Mouse (Mus musculus) forebrain, postnatal 0 days (tissue): Measurements from ENCODE around the gene Ldhc. TPM values are rescaled to one million over a fixed set of nuclear protein-coding genes. Genes with fewer than 3 reads are reported as not detected.

Source experiments
- ATAC-seq: fragments of 200-750 bp; cut with Nextera tagmentation; 2 replicates; pipeline ENCODE4 v1.8.0; 2017; ENCODE audit warnings: mild to moderate bottlenecking, moderate library complexity
- DNase-seq: peaks from one replicate; pipeline ENCODE4 v3.0.0-alpha.2; 2015
- H3K27ac ChIP-seq: fragments of 300-500 bp; sonication (generic); 2 replicates; pipeline ENCODE4 v1.5.1; 2014; ENCODE audit warnings: low read depth, mild to moderate bottlenecking, antibody characterized with exemption, low read length, moderate library complexity, mixed read lengths
- H3K27me3 ChIP-seq: fragments of 300-500 bp; sonication (generic); 2 replicates; pipeline ENCODE4 v1.6.1; 2014; ENCODE audit warnings: mild to moderate bottlenecking, low read length, mixed read lengths; ENCODE audit not compliant: insufficient read depth
- H3K36me3 ChIP-seq: fragments of 300-500 bp; sonication (generic); 2 replicates; pipeline ENCODE4 v1.6.1; 2014; ENCODE audit warnings: mild to moderate bottlenecking, moderate library complexity; ENCODE audit not compliant: insufficient read depth
- H3K4me1 ChIP-seq: fragments of 300-500 bp; sonication (generic); 2 replicates; pipeline ENCODE4 v1.6.1; 2014; ENCODE audit warnings: antibody characterized with exemption; ENCODE audit not compliant: insufficient read depth
- H3K4me2 ChIP-seq: fragments of 300-500 bp; sonication (generic); 2 replicates; pipeline ENCODE4 v1.6.1; 2014; ENCODE audit warnings: low read depth, mild to moderate bottlenecking, moderate library complexity
- H3K4me3 ChIP-seq: fragments of 300-500 bp; sonication (generic); 2 replicates; pipeline ENCODE4 v1.5.1; 2014; ENCODE audit warnings: low read depth, low read length, mixed read lengths
- H3K9ac ChIP-seq: fragments of 300-500 bp; sonication (generic); 2 replicates; pipeline ENCODE4 v1.6.1; 2014; ENCODE audit warnings: mild to moderate bottlenecking
- H3K9me3 ChIP-seq: fragments of 300-500 bp; sonication (generic); 2 replicates; pipeline ENCODE4 v1.6.1; 2016; ENCODE audit warnings: low read length
- CTCF ChIP-seq: sonication (generic); IDR thresholded peaks from 2 replicates; pipeline ENCODE4 v1.5.1; 2016; ENCODE audit warnings: antibody characterized with exemption, control low read depth, low read depth
- WGBS: fragments of 180-500 bp; shearing (Covaris S2); extraction: QIAGEN DNeasy Blood & Tissue Kit; methylation state at CpG from one replicate; pipeline ENCODE4 v1.1.7; 2014; 5-methylcytosine and 5-hydroxymethylcytosine counted together
- polyA plus RNA-seq: library from polyadenylated mRNA; unstranded; fragments of >200 nt; fragmentation: Nextera tagmentation; extraction: Ambion mirVana; gene quantifications from 2 replicates; pipeline ENCODE4 v1.2.1, GENCODE M21; 2015
- total RNA-seq: library from RNA; depleted of rRNA; stranded (reverse); fragments of >200 nt; gene quantifications from 2 replicates; pipeline ENCODE4 v1.2.3, GENCODE M21; 2014

Ldhc gene
- total and polyA plus RNA-seq, 2 experiments from 2014 or later = not detected

DNA sequence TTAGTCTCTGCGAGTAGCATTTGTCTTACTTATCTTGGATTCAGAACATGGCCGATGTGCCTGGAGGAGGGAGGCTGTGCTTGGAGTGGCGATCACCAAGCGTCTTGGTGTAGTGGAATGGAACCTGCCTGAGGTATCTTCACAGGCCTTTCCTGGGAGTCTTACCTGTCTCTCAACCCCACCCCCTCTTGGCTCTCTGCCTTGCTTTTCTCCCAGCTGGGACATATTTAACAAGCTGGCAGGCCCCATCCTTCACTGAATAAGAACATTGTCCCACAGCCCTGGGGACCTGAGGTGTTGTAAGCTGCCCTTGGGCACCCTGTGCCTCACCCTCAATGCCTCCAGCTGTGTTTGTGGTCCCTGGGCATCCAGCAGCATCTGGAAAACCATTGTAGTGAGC, 17.4 kb upstream of the Ldhc start:
- no peak for TF ChIP-seq CTCF
- Histone ChIP-seq H3K4me2 (no peak overlapping the region), H3K27ac (no peak overlapping the region)

GRCm38 (mm10) chr7:46845211-46845977, 15.6 kb upstream of the Ldhc start:
- no peak for TF ChIP-seq CTCF
- peaks cover 16% of the 10 kb centered on the region for H3K36me3 ChIP-seq
- peak overlapping the region; percentile 83 for H3K27ac ChIP-seq
- H3K9ac ChIP-seq = peak overlapping the region; percentile 71
- H3K4me1 ChIP-seq = 0 out of 2 replicates have a peak, but pooled peaks cover 4% of the 10 kb centered on the region
- H3K9me3 ChIP-seq = no peaks in the 10 kb centered on the region
- DNase-seq (peak; percentile 93), ATAC-seq (peak; percentile 90)
- H3K4me2 ChIP-seq = peak overlapping the region; percentile 88
- under 1% methylated on average over 47 of the region's 51 CpGs for WGBS
- peak overlapping the region; percentile 61 for H3K4me3 ChIP-seq
- H3K27me3 ChIP-seq = no peaks in the 10 kb centered on the region

More for the DNA sequence above, 17.4 kb upstream of the Ldhc start:
- ATAC-seq = no peak
- no peak overlapping the region for H3K4me3 ChIP-seq
- peaks cover 16% of the 10 kb centered on the region for H3K4me1 ChIP-seq
- 92% methylated on average over 4 of the region's 4 CpGs for WGBS
- no peak for DNase-seq
- H3K9me3 ChIP-seq = no peaks in the 10 kb centered on the region
- H3K27me3 ChIP-seq = no peaks in the 10 kb centered on the region
- no peak overlapping the region for H3K9ac ChIP-seq
- H3K36me3 ChIP-seq = peaks cover under 1% of the 10 kb centered on the region; the same call in 1 of the 2 replicates

- H3K4me3 ChIP-seq = peak overlapping the region; percentile 61
Observed at GRCm38 (mm10) chr7:46845978-46846485, 15.0 kb upstream of the Ldhc start.

GRCm38 (mm10) chr7:46846486-46847244, 14.3 kb upstream of the Ldhc start:
- Histone ChIP-seq H3K4me2 (peak overlapping the region; percentile 88), H3K9me3 (no peaks in the 10 kb centered on the region), H3K36me3 (peaks cover 25% of the 10 kb centered on the region), H3K9ac (peak overlapping the region; percentile 71), H3K27me3 (no peaks in the 10 kb centered on the region), H3K4me1 (0 out of 2 replicates have a peak, but pooled peaks cover 4% of the 10 kb centered on the region), H3K27ac (peak overlapping the region; percentile 83), H3K4me3 (peak overlapping the region; percentile 61)
- DNase-seq (peak; percentile 87), ATAC-seq (peak; percentile 65)
- 1% methylated on average over 28 of the region's 28 CpGs for WGBS
- TF ChIP-seq CTCF = peak; percentile 54

More at GRCm38 (mm10) chr7:46845978-46846485, 15.0 kb upstream of the Ldhc start:
- Histone ChIP-seq H3K36me3 (peaks cover 19% of the 10 kb centered on the region), H3K4me1 (0 out of 2 replicates have a peak, but pooled peaks cover 4% of the 10 kb centered on the region), H3K4me2 (peak overlapping the region; percentile 88), H3K27me3 (no peaks in the 10 kb centered on the region), H3K9ac (peak overlapping the region; percentile 71), H3K9me3 (no peaks in the 10 kb centered on the region), H3K27ac (peak overlapping the region; percentile 83)
- ATAC-seq (peak; percentile 7; the same call in 1 of the 2 replicates), DNase-seq (peak; percentile 55)
- WGBS = 2% methylated on average over 36 of the region's 36 CpGs
- peak; percentile 4; the same call in 1 of the 2 replicates for TF ChIP-seq CTCF

GRCm38 (mm10) chr7:46849287-46849686, 11.7 kb upstream of the Ldhc start:
- no peak overlapping the region for H3K9ac ChIP-seq
- no peak for TF ChIP-seq CTCF
- ATAC-seq (no peak), DNase-seq (no peak)
- H3K9me3 ChIP-seq = no peaks in the 10 kb centered on the region
- peaks cover 49% of the 10 kb centered on the region for H3K36me3 ChIP-seq
- no peak overlapping the region for H3K4me2 ChIP-seq
- H3K4me1 ChIP-seq = 0 out of 2 replicates have a peak, but pooled peaks cover 4% of the 10 kb centered on the region
- no peaks in the 10 kb centered on the region for H3K27me3 ChIP-seq
- 74% methylated on average over 5 of the region's 5 CpGs for WGBS
- H3K4me3 ChIP-seq = no peak overlapping the region
- no peak overlapping the region for H3K27ac ChIP-seq

GRCm38 (mm10) chr7:46851026-46851425, 10.0 kb upstream of the Ldhc start:
- WGBS = 56% methylated on average over 7 of the region's 7 CpGs
- peaks cover 57% of the 10 kb centered on the region for H3K36me3 ChIP-seq
- H3K4me3 ChIP-seq = no peak overlapping the region
- ATAC-seq (no peak), DNase-seq (no peak)
- H3K27me3 ChIP-seq = no peaks in the 10 kb centered on the region
- peak; percentile 28 for TF ChIP-seq CTCF
- 0 out of 2 replicates have a peak, but pooled peaks cover 4% of the 10 kb centered on the region for H3K4me1 ChIP-seq
- no peaks in the 10 kb centered on the region for H3K9me3 ChIP-seq
- no peak overlapping the region for H3K4me2 ChIP-seq
- H3K27ac ChIP-seq = no peak overlapping the region
- no peak overlapping the region for H3K9ac ChIP-seq
